Mouse (Mus musculus): ENCODE measurements around the gene Tmsb15b1. TPM values are rescaled to one million over a fixed set of nuclear protein-coding genes. Genes with fewer than 3 reads are reported as not detected.

Gene Tmsb15b1
- 10 to 100 TPM in 1 of 2 experiments, 1 to 10 TPM in 1; 1.7 to 16.1 TPM for total RNA-seq (2023)

DNA sequence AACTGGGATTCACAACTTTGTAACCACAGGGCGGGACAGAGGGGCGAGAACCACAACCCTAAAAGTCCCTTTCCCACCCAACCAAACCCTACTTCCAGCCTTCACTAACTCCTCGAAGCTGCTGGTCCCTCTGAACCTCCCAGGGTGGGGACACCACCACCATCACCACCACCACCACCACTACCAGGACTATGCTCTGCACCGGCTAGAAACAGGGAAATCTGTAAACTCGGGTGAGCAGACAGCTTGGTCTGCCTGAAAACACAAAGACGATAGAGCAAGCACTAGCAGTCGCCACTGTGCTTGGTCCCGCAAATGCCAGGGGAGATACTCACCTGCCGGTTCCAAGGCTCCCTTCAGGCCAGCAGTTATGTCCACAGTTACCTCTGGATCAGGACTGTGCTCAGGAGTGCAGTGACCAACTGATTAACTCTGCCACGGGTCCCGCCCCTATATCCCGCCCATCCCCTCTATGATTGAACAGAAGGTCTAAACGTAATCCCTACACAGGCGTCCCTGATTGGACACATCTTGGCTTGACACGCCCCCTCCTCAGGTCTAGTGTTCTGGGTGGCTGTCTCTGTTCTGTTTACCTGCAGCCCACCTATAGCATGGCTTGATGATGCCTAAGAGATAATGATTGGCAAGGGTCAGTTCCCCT lies at the start of gene Tmsb15b1, which contains the start of gene Tmsb15l:
TSS of gene Tmsb15b1 (minus strand) at position 451 of the 661 bp plus-strand sequence.
TSS of gene Tmsb15l (minus strand) at position 446 of the 661 bp plus-strand sequence.

DNA sequence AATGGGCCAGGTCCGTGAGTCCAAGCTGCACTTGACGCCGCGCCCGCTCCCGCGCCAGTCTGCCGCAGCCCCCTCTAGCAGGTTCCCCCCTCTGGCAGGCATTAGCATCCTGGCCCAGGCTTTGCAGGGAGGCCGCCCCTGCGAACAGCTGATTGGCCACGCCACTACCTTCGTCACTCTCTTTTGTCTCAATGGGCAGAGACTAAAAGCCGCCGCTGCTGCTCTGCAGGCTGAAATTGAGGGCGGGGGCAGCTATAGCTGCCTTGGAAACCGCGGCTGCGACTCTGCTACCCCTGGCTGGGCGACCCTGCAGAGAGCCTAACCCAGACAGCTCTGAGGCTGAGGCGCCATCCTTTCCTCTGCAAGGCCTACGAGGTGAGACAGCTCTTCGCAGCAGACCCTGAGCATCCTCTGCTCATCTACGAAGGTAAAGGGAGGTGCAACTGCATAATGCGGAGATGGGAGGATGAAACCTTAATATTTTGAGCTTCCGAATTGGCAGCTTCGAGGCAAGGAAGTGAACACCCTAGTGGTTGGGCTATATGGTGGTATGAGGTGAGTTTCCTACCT lies 16.4 kb upstream of the Tmsb15b1 start, which contains the start of gene Zcchc18:
TSS of gene Zcchc18 (plus strand) at position 178 of the 570 bp plus-strand sequence.

DNA sequence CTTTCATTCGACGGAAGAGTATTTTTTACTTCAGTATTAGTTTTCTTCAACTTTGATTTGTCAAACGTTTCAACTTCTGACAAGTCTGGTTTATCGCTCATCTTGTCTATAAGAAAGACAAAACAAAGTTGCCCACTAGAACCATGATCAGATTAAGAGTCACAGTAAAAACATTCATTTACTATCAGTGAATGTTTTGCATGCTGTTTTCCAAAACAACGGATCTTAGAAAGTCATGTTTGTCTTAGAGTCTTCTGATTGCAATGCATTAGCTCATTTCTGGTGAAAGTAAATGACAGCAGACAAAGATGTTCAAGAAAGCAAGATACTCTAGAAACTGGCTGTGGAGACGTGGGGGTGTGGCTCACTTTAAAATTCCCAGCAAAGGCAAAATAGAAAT lies 1.3 kb downstream of the Tmsb15b1 start, which contains the start of gene Tmsb15b2:
TSS of gene Tmsb15b2 (minus strand) at position 101 of the 400 bp plus-strand sequence.

DNA sequence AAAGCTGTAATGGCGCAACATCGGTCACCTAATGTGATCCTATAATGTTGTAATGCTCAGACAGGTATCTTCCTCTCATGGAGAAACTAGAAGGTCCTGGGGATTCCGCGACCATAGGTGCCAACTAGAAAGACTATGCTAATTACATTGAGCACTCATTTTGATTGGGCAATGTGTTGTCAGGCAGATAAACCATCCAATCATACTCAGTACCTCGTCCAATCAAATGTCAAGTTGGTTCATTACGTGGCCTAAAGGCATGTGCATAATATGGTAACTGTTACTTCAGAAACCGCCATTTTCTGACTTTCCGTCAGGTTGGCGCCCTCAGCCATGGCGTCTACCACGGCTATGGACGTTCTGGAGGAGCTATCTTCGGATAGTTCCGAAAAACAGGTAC lies 49.6 kb downstream of the Tmsb15b1 start, which contains the start of gene H2bfm:
TSS of gene H2bfm (plus strand) at position 295 of the 400 bp plus-strand sequence.

Other genes with a start within 250 kb of the Tmsb15b1 start
- gene Morf4l2, start 233.2 kb downstream of the Tmsb15b1 start, total RNA-seq (2023) = 100 to 1,000 TPM; 108 to 113 TPM
- gene Glra4, start 196.7 kb downstream of the Tmsb15b1 start, total RNA-seq (2023) = not detected
- 1 to 10 TPM; 3.6 to 5.2 TPM for gene Plp1, start 154.2 kb downstream of the Tmsb15b1 start, total RNA-seq (2023)
- gene Rab9b, start 108.1 kb downstream of the Tmsb15b1 start, total RNA-seq (2023) = not detected
- gene H2bfm, start 49.5 kb downstream of the Tmsb15b1 start, total RNA-seq (2023) = not detected
- 10 to 100 TPM; 14.1 to 21.9 TPM for gene Tmsb15b2, start 1.4 kb downstream of the Tmsb15b1 start, total RNA-seq (2023)
- gene Tmsb15l, start within 50 bp of the Tmsb15b1 start, total RNA-seq (2023) = 1 to 10 TPM in 1 of 2 experiments, not detected in 1; 1.1 TPM
- gene Zcchc18, start 16.3 kb upstream of the Tmsb15b1 start, total RNA-seq (2023) = 1 to 10 TPM; 6.4 to 6.9 TPM
- 10 to 100 TPM; 13.4 to 22.2 TPM for gene Slc25a53, start 61.4 kb upstream of the Tmsb15b1 start, total RNA-seq (2023)
- gene Fam199x, start 72.7 kb upstream of the Tmsb15b1 start, total RNA-seq (2023) = 1 to 10 TPM; 7.5 to 7.8 TPM
- not detected for gene Esx1, start 145.2 kb upstream of the Tmsb15b1 start, total RNA-seq (2023)